Mouse (Mus musculus) cerebellum, adult 9-10 months (tissue): ENCODE data around the gene Nlgn2.

Experiments used
- DNase-seq: peaks from one replicate; pipeline ENCODE4 v3.0.0; 2022

The Nlgn2 gene

GRCm38 (mm10) chr11:69818365-69818764 lies 19.2 kb downstream of the Nlgn2 start, which contains the start of gene Spem2:
TSS of gene Spem2 (minus strand) at chr11:69818465.
- no peak for DNase-seq

- DNase-seq: no peak
Observed at GRCm38 (mm10) chr11:69816520-69816919, 21.1 kb downstream of the Nlgn2 start.

- DNase-seq: no peak
Observed at GRCm38 (mm10) chr11:69815155-69815554, 22.4 kb downstream of the Nlgn2 start, which contains the start of gene Gm39566. TSS of gene Gm39566 (minus strand) at chr11:69815298.

- no peak for DNase-seq
Observed at GRCm38 (mm10) chr11:69810280-69810679, 27.3 kb downstream of the Nlgn2 start.

- DNase-seq: no peak
Observed at GRCm38 (mm10) chr11:69807641-69808040, 29.9 kb downstream of the Nlgn2 start.

DNA sequence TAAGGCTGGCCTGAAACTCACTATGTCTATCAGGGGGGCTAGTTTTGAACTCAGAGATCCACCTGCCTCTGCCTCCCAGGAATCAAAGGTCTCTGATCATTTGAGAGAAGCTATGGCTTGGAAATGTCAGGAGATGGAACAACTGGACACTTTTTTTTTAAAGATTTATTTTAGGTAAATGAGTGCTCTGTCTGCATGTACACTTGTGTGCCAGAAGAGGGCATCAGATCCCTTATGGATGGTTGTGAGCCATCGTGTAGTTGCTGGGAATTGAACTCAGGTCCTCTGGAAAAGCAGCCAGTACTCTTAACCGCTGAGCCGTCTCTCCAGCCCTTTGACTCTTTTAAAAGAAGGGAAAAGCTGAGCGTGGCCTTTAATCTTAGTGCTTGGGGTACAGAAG lies 31.2 kb downstream of the Nlgn2 start:
- DNase-seq: no peak

- no peak for DNase-seq
Observed at GRCm38 (mm10) chr11:69804972-69805909, 32.3 kb downstream of the Nlgn2 start, which contains the start of gene Tmem102. TSS of gene Tmem102 (minus strand) at chr11:69805624.

- no peak for DNase-seq
Observed at GRCm38 (mm10) chr11:69804652-69804940, 33.0 kb downstream of the Nlgn2 start.

- DNase-seq: no peak
Observed at GRCm38 (mm10) chr11:69803786-69804651, 33.6 kb downstream of the Nlgn2 start.

- DNase-seq: no peak
Observed at GRCm38 (mm10) chr11:69803328-69803727, 34.3 kb downstream of the Nlgn2 start.

GRCm38 (mm10) chr11:69802648-69803105 lies 34.9 kb downstream of the Nlgn2 start:
- DNase-seq: no peak

DNA sequence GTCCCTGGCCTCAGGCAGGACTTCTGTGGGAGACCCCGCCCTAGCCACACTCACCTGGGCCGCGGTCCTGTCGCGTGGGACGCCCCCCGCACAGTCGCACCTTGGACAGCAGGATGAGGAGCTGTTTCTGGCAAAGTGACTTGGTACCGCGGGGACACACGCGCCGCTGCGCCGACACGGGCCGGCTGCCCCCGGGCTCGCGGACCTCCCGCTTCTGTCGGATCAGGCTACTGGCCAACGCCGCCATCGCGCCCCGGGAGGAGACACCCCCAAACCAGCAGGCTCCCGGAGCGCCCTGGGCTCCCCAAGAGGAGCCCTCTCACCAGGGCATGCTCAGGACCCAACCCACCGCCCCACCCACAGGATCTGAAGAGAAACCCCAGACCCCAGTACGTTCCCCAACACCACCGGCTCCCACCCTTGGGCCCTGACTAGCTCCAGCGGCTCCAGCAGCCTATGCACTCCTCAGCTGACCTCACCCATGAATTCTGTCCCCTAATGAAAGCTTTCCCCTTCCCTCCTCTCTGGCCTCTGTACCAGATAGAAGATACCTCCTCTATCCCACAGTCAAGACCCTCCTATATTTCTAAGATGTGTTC lies 36.1 kb downstream of the Nlgn2 start, which contains the start of gene Fgf11:
Gene Fgf11 (minus strand): TSS at position 479 of the 599 bp plus-strand sequence.
- DNase-seq: no peak

- no peak for DNase-seq
Observed at GRCm38 (mm10) chr11:69800392-69801197, 37.0 kb downstream of the Nlgn2 start.

- no peak for DNase-seq
Observed at GRCm38 (mm10) chr11:69800138-69800391, 37.5 kb downstream of the Nlgn2 start.

GRCm38 (mm10) chr11:69799394-69800137 lies 38.0 kb downstream of the Nlgn2 start:
- no peak for DNase-seq

- DNase-seq: no peak
Observed at GRCm38 (mm10) chr11:69797924-69798323, 39.7 kb downstream of the Nlgn2 start.

DNA sequence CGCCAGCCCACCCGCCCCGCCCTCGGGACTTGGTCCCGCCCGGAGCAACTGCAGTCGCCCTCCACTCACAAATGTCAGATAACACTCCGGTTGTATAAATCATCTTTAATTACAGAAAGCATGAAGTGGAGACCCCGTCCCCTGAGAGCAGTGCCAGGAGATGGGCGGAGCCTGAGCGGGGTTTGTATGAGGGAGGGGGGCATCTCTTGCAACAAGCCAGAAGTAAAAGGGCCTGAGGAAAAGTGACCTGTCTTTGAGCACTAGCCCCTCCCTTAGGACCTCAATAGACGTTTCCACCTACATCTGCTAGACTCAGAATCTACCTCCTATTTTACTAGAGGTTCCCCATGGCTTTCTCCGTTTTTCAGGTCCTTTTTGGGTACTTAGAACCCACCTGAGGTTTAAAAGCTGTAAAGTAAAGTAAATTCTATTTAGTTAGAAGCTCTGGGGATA lies 41.6 kb downstream of the Nlgn2 start:
- no peak for DNase-seq

DNA sequence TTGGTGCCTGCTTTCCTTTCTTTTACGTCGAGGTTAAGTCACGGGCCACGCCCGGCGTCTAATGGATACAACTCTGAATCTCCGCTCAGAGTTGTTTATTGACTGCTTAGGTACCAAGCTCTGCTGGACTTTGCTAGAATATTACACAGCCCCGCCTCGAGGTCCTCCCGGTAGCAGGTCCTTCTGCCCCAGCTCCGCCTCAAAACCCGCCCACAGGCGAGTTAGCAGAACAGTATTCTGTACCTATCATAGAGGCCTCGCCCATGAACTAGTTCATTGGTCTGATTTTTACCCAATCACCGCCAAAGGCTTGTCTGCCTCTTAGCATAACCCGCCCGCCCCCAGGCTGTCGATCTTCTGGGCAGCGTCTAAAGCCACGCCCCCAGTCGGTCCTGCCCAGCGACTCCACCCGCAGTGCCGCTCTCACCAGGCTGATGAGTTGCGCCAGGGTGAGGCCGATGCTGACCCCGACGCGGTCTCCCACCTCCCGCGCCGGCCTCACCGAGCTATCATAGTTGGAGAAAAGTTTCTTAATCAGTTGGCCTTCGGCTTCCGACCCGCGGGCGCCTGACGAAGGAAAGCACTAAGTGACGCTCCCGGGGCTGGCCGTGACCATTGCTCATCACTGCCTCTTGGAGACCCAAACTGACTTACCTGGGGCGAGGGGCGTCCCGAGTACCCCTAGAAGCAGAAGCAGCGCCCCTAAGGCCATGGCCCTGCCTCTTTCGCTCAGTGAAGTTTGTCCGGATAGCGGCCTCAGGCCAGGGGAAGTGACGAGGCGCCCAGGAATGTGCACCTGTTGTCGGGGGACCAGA lies 42.2 kb downstream of the Nlgn2 start, which contains the start of gene Chrnb1:
Gene Chrnb1 (minus strand): TSS at position 776 of the 815 bp plus-strand sequence.
- peak; percentile 93 for DNase-seq

DNA sequence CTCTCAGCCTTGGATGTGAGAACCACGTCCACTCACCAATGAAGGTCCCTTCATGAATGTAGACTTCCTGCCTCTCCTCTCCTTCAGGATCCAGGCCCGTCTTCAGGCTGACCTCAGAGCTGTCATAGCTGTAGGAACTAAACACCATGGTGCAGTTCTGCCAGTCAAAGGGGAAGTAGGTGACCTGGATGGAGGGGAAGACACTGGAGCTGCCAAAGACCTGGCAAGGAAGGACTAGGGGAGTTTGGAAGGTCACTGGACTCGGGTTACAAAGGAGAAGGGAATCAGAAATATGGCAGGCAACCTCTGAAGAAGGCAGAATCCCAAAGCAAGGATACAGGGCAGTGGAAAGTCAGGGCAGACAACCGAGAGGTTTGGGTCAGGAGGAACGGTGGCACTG lies 44.2 kb downstream of the Nlgn2 start:
- no peak for DNase-seq

- no peak for DNase-seq
Observed at GRCm38 (mm10) chr11:69791420-69791819, 46.2 kb downstream of the Nlgn2 start.

- DNase-seq: no peak
Observed at GRCm38 (mm10) chr11:69789431-69789830, 48.2 kb downstream of the Nlgn2 start.
